Mouse (Mus musculus): ENCODE results near the gene Mkln1. TPM values are rescaled to one million over a fixed set of nuclear protein-coding genes. Genes with fewer than 3 reads are reported as not detected.
A peak's percentile ranks its signal among the peaks of the same experiment; 100 is the strongest.

Gene Mkln1
- total RNA-seq, 2 experiments from 2014 or later = 119 to 127 TPM

DNA sequence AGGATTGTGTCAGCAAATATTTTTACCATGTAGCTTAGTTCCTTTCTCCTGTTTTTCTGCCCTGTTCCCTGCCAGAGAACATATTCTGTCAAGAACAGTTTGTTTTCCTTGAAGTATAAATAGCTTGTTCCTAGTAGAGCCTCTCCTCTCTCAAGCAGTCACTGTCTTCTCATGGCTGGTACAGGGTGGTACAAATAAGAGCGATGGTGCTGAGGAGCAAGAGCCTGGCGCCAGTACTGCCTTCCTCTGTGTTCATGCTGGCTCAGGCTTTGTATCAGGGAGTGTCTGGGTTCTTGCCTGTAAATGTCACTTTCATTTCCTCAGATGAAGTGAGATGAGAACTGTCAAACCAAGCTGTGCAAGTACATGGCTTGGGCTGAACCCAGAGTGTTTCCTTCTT, 104.1 kb downstream of the Mkln1 start:
- DNase-seq (ENCODE audit: low spot score in 2 of 2) = no peak

DNA sequence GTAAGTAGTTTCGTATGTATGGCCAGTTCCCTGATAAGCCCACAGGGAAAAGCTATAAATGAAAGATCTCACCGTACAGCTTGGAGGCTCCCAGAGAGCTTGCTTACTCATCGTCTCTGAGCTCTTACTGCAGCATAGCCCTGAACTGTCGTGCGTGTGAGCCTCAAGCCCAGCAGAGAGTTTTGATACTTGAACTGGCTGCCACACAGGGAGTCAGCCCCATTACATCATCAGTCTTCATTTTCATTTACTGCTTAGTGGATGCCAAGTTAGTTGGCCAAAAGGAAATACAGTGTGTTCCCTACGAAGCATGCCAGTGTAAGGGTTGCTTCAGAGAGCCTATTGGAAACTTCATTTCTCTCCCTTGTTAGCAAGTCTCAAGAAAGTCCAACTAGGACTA, 115.2 kb downstream of the Mkln1 start:
- DNase-seq (ENCODE audit: low spot score in 2 of 2) = no peak

DNA sequence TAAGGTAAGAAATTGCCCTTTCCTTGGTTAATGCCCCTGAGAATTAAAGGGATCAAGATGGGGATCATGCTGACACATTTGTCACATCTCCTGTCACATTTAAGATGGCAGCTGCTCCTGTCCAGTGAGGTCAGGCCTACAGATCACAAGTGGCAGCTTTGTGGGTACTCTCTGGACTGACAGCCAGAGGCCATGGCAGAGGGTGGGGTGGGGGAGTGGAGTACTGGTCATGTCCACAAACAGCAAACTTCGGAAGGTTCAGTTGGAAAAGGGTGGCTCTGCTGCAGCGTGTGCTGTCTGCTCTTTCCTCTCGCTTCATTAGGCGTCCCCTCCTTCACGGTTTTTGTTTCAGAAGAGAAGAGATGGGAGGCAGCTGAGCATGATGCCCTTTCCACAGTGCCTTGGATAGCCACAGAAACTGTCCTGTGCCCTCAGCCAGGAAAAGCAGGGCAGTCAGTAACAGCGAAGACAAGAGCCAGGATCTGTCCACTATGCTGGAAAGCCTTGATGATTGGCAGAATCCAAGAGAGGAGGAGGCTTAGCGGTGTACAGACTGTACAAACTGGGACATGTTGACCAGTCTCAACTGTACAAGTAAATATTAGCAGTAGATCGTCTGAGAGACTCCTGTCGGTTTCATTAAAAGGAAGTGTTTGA, 119.3 kb downstream of the Mkln1 start:
- DNase-seq (ENCODE audit: low spot score in 2 of 2) = no peak

DNA sequence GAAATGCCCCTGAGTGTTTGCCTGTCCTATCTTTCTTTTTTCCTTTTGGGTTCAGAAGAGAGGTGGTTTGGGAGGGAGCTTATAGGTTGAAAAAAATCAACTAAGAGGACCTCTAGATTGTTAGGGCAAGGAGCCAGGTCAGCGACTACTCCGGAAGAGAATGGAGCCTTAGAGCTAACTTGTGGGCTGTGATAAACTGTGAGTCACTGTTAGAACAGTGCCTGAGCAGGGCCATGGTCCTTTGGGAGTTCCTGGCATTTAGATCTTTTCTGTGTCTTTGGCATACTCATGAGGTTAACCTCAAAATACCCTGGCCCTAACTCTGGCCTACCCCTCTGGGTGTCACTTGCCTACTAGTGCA, 119.8 kb downstream of the Mkln1 start:
- no peak for DNase-seq (ENCODE audit: low spot score in 2 of 2)

DNA sequence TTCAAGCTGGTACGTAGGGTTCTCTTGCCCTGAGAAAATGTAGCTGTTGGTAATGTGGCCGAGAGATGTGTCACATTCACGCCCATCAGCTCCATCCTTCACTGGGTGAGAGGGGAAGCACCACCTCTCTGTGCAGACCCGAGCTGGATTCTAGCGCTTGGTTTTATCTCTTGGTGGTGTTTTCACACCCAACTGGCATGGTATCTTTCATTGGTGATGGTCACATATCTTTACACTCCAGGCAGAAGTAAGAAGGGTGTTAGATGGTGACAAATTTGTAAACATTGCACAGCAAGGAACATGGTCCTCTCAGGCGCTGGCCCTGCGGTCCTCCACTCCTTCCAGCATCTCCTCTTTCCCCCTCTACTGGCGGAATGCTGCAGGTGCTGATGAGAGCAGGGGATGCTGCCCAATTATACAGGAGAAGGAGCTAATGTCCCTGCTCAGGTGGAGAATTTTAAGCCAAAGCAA, 120.5 kb downstream of the Mkln1 start:
- peak in 1 of 2 experiments; percentile 58 for DNase-seq (ENCODE audit: low spot score in 2 of 2)

DNA sequence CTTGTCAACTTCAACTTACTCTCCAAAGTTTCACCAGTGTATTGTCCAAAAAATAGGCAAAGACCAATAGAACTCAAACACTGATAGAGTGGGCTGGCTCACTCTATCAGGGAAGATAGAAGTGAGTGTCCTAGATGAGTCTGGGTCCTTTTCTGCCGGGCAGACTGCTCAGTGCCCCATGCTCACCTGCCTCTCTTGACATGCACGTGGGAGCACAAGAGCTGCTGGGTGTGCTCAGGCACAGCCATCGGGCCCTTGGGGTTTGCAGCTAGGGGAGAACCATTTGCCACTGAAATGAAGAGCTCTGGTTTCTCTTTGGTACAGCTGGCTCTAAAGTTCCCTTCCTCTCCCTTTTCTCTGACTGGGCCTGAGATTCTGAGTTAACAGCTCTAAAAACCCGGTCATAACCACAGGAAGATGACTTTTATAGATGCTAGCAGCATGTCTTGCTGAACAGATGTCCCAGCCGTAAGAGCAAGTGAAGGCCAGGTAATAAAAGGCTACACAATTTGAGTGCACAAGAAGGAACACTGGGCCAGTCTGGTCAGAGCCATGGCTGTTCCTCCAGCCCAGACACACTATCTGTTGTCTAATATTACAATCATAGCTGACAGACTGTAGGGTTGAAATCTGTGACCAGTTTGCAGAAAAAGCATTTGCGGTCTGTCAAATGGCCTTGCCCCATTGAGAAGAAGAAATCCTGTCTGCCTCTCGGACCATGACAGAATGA, 122.1 kb downstream of the Mkln1 start:
- DNase-seq (ENCODE audit: low spot score in 2 of 2) = no peak

DNA sequence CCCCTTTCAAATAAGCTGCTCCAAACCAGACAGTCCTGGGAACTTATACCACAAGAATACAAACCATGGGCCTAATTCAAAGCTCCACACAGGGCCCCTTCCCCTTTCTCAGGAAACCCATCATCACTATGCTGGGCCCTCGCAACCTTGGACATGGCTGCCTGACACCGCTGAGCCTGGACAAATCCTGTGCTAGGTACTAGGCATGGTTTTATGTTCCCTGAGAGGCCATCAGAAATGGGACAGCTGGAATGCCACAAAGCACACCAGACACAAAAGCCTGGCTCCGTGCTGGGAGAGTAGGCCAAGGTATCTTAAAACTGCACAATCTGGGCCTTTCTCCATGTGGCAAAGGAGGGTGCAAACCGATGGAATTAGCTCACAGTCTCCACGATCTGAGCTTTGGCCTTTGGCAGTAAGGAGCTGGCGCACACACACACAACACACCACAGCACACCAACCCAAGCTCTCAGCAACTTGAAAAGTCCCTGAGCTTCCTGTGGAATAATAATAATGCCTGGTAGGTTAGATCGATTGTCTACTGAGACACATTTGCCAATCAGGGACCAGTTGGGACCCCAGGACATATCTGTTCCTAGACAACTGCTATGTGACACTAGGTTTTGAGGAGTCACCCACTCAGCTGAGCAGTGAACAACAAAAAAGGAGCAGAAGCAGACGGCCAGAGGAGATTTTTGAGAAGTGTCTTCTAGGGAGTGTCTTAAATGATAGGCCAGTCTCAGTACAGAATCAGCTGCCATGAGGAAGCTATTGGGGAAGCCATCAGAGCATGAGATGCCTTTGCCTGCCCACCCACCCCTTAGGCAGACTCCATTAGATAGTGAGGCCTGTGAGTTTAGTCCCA, 123.2 kb downstream of the Mkln1 start:
- DNase-seq (ENCODE audit: low spot score in 2 of 2) = no peak

DNA sequence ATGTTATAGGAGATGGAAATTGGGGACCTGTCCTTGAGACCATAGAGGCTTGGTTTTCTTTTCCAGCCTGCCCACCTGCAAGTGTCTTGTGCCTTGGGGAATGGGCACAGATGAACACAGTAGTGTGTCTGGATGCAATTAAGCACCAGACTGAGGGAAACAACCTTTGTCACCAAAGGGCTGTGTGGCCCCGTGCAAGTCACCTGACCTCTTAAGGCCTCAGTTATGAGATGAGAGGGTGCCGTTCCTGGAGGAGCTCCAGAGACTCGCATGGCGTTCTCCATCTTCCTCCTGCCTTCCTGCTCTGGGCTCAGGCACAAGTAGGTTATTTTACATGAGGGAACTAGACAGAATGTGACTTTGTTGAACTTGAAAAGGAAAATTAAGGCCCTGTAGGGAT, 123.9 kb downstream of the Mkln1 start:
- DNase-seq (ENCODE audit: low spot score in 2 of 2) = no peak

DNA sequence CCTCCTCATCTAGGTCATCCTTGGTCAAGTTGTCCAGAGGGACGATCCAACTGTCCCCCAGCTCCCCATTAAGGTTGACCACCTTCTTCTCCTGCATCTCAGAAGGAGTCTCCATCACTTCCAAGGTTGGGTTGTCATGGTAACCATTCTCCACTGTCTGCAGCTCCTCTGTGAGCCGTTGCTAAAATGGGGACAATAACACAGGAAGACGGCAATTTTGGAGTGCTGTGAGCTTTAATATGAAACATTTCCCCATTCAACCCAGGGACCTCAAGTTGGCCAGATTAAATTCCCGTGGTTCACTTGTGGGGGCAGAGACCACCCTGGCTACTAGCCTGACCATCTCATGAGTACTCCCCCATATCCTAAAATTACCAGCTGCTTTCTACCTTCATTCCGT, 124.5 kb downstream of the Mkln1 start:
- DNase-seq (ENCODE audit: low spot score in 2 of 2) = no peak

DNA sequence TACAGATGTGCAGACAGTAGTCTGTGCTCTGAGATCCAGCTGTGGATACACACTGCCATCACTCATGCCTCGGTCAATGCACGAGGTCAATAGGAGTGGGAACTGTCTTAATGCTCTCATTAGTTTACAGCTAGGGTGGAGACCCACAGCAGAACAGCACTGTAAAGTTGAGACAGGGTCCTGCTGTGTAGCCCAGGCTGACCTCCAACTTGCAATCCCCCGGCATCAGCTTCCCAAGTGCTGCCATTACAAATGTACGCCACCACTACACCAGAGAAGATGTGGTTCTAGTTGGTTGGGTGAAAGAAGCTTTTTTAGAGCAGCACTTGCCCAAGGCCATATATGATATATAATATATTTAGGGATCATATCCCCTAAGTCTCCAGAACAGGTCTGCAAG, 125.1 kb downstream of the Mkln1 start:
- DNase-seq (ENCODE audit: low spot score in 2 of 2) = no peak

DNA sequence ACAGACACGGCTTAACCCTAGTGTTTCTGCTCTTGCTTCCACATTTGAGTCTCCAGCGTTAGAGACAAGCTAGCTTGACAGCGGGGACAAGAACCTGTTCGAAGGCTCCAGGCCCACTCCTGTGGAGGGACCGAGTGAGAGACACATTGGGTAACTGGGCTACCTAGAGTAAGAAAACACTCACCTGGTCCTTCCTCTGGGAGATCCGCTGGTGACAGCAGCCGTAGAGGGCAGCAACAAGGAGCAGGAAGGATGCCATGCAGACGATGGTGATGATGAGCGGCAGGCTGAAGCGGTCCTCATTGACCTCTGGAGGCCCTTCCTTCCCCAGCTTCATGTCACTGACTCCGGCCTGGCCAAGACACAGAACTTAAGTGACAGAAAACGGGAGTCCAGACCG, 125.6 kb downstream of the Mkln1 start:
- no peak for DNase-seq (ENCODE audit: low spot score in 2 of 2)

DNA sequence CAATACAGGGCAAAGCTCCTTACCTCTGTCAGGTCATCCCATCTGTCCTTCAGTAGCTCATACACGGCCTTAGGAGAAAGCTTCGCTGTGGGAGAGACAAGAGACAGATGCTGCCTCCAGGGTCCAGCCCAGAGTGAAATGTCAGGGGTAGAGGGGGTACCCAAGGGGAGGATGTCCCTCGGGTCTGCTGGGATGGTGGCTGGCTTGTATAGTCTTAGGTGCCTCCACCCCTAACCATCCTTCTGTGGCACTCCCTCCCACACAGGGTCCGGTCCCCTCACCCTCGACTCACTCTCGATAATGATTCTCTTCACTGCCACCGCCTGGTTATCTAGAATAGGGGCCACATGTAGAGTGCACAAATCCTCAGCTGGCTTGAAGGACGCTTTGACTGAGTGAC, 126.1 kb downstream of the Mkln1 start:
- no peak for DNase-seq (ENCODE audit: low spot score in 2 of 2)

DNA sequence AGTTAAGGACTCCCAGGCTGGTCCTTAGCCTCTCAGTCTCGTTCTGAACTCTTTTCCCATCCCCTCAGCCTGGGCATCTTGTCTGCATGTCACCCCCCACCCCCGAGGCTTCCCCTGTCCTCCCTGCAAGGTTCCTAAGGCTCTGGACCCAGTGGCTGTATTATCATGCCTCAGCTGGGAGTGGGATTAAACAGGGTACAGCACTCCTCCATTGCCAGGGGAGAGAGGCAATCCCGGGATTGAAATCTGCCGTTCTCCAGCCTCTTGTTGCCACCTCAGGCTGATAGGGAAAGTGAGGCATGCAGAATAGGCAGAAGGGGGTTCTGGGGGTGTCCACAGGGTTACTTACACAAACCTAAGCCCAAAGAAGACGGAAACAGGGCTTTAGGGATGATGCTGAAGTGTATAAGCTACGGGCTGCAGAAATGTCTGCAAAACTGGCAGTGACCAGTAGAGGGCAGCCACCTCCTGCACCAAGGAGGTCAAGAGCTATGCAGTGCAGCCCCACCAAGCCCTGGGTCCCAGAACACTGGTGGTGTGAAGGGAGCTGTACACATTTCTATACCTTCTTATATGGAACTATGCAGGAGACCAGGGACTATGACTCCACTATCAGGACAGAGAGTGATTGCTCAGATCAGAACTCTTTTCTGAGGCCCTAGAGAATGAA, 126.8 kb downstream of the Mkln1 start:
- peak; percentile 73 to 78 for DNase-seq (ENCODE audit: low spot score in 2 of 2)

DNA sequence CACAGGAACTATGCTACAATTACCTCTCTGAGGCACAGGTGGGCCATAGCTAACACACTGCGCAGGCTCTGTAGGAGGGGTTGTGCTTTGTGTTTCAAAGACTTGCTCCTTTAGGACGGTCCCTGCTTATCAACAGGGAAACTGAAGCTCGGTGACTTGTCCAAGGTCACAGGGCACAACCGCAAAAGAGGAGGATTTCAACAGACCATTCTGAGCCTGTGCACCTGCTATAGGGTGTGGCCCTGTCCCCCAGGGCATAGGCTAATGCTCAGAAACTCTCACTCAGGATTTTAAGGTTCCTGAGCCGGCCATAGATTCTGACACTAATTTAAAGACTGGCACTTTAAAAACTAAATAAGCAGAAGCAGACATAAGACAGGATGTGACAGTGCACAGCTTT, 128.4 kb downstream of the Mkln1 start:
- no peak for DNase-seq (ENCODE audit: low spot score in 2 of 2)

DNA sequence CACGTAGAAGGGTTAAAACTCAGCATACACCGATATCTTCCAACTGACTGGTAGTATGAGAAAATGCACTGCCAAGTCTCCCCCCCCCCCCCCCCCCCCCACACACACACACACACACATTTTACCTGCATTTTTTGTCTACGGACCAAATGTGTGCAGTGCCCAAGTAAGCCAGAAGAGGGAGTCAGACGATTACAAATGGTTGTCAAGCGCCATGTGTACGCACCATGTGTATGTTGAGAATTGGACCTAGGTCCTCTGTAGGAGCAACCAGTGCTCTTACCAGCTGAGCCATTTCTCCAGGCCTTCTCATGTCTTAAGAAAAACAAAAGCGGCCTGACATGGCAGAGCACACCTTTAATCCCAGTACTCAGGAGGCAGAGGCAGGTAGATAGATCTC, 129.4 kb downstream of the Mkln1 start:
- DNase-seq (ENCODE audit: low spot score in 2 of 2) = peak; percentile 65 to 67

DNA sequence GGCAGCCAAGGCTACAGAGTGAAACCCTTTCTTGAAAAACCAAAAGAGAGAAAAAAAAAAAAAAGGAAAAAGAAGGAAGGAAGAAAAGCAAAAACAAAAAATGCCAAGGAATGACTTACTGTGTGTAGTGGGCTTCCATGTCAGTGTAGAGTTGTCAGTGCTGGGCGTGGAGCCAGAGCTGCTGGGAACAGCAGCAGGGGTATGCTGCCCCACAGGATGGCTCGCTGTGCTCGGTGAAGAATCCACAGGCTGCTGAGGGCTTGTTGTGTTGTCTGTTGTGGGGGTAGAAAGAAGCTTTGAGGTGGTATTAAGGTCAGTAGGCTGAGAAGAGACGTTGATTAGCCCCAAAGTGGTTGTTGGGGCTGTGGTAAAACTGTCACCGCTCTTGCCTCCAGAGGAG, 129.8 kb downstream of the Mkln1 start:
- DNase-seq (ENCODE audit: low spot score in 2 of 2) = no peak

DNA sequence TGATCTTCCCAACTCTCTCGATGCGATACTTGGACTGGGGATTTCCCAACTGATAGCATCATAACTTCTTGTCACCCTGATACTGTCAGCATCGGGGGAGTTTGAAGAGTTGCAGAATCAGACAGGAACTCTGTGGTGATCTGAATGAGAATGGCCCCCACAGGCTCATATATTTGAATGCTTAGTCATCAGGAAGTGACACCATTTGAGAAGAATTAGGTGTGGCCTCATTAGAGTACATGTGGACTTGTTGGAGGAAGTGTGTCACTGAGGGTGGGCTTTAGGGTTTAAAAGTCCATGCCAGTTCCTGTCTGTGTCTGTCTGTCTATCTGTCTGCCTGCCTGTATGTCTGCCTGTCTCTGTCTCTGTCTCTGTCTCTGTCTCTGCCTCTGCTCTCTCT, 133.3 kb downstream of the Mkln1 start:
- DNase-seq (ENCODE audit: low spot score in 2 of 2) = no peak

DNA sequence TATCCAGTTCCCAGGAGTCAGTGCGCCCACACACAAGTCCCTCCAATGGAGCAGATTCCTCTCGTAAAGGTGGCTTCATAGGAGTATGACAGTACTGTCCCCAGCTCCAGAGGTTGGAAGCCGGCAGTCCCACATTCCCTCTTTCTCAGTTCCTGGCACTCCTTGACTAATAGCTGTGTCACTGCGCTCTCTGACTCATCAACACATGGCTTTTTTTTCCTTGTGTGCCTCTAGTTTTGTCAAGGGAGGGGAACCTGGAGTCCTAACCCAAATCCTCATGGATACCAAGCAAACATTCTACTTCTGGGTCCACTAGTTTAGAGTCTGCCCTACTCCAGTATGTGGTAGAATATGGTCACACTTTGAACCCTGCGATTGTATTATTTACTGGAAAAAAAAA, 136.2 kb downstream of the Mkln1 start:
- DNase-seq (ENCODE audit: low spot score in 2 of 2) = no peak

DNA sequence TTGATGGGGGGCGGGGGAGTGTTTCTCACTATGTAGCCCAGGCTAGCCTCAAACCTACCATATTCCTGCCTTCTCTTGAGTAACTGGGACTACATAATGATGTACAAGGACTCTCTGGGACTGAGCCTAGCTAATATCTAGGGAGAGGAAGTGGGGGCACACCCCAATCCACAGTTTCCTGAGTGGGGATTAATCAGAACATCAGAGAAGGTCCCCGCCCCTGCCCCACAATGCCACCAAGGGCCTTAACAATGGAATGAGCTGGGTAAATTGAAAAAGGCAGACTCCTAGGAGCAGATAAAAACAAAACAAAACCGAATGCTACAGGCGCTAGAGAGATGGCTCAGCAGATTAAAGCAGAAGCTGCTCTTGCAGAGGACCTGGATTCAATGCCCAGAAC, 138.7 kb downstream of the Mkln1 start:
- no peak for DNase-seq (ENCODE audit: low spot score in 2 of 2)

DNA sequence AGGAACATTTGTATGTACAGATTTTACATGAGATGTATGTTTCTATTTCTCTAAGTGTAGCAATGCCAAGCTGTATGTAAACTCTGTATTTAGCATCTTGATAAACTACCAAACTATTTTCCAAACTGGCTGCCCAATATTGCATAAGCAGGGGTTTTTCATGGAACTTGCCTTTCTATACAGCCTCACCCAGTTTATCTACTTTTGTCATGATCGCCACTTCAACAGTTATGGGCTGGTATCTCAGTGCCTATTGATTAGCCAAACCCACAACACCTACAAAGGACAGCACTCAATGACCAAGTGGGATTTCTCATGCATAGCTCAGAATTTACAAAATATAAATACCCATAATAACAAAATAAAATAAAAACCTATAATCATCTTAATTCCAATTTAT, 139.6 kb downstream of the Mkln1 start:
- no peak for DNase-seq (ENCODE audit: low spot score in 2 of 2)

DNA sequence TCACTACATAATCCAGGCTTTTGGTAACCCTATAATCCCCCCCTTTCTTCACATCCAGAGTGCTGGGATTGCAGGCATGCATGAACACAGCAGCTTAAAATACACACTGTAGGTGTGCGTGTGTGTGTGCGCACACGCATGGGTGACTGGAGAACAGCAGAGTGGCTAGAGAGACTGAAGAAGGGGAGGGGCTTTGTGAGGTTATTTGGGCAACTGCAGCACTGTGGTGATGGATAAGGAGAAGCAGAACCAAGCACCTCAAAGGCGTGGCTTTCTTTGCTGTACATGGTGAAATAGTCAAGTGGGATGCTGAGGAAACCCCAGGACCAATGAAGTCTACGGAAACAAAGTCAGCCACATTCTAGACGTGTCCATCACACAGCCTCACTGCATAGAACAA, 141.5 kb downstream of the Mkln1 start:
- no peak for DNase-seq (ENCODE audit: low spot score in 2 of 2)

DNA sequence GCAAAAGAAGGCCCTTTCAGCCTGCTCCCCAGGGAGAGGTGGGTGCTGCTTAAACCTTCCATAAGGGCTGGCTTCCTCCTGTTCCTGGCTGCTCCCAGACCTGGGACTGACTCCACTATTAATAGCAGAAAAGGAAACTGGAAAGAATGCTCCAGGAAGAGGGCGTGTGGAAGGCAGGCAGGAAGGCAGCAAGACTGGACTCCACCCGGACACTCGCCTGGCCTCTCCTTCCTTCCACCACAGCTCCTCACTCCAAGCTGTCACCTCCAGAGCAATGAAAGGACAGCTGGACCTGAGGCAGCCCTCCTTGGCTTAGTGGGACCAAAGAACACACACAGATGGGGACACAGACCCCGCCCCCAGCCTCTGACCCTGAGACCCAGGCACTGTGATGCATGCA, 145.8 kb downstream of the Mkln1 start:
- DNase-seq (ENCODE audit: low spot score in 2 of 2) = no peak
